Mouse (Mus musculus) bone marrow macrophage, adult 2 months (primary cell): Measurements from ENCODE around the gene Sez6l. TPM values are rescaled to one million over a fixed set of nuclear protein-coding genes. Genes with fewer than 3 reads are reported as not detected.

ENCODE experiments used
- H3K27ac ChIP-seq: 2 replicates; pipeline ENCODE4 v1.5.1; 2012; ENCODE audit warnings: low read depth, low read length; ENCODE audit not compliant: insufficient read depth
- H3K4me1 ChIP-seq: 2 replicates; pipeline ENCODE4 v1.6.1; 2012; ENCODE audit warnings: low read length; ENCODE audit not compliant: control insufficient read depth, insufficient read depth
- H3K4me3 ChIP-seq: 2 replicates; pipeline ENCODE4 v1.5.1; 2012; ENCODE audit warnings: mild to moderate bottlenecking, low read length, moderate library complexity; ENCODE audit not compliant: insufficient read depth
- CTCF ChIP-seq: IDR thresholded peaks from 2 replicates; pipeline ENCODE4 v1.5.1; 2012; ENCODE audit warnings: low read depth, mild to moderate bottlenecking, low read length, moderate library complexity
- POLR2A ChIP-seq: IDR thresholded peaks from 2 replicates; pipeline ENCODE4 v1.6.1; 2012; ENCODE audit warnings: mild to moderate bottlenecking, low read depth, low read length, borderline replicate concordance
- polyA plus RNA-seq: library from polyadenylated mRNA; stranded (reverse); fragments of >200 nt; gene quantifications from 2 replicates; pipeline ENCODE4 v1.2.4, GENCODE M21; 2012; ENCODE audit not compliant: missing spikeins, insufficient read depth, insufficient read length

Sez6l gene
- polyA plus RNA-seq, 1 experiment: not detected

DNA sequence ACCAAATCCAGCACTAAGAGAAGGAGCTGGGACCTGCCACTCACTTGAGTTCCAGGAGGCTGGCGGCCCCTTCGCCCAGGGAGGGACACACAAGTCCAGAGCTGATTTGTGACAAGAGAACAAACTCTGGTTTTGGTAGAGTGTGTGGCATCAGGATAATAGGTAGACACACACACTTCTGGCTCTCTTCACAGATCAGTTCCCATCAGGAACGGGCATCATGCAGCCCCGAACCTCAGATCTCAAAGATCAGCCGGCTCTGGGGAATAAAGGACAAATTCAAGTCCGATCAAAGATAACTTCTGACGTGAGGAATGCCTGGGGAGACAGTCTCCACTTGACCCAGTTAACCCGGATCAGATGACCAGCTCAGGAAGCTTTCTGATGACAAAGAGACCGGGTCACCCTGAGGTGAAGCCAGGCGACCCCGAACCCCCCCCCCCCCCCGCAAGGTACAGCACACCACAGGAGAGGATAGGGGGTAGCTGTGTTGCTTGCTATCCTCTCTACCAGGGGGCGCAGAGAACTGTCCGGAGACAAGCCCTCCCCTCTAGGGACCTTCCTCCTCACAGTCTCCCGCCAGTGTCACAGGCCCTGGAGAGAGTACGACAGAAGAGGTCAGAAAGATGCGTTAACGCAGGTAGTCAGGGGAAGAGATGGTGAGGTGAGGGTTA is 183.1 kb downstream of the Sez6l start:
- TF ChIP-seq CTCF (no peak), POLR2A (no peak)
- Histone ChIP-seq H3K4me1 (no peaks in the 10 kb centered on the region), H3K4me3 (no peak overlapping the region)

DNA sequence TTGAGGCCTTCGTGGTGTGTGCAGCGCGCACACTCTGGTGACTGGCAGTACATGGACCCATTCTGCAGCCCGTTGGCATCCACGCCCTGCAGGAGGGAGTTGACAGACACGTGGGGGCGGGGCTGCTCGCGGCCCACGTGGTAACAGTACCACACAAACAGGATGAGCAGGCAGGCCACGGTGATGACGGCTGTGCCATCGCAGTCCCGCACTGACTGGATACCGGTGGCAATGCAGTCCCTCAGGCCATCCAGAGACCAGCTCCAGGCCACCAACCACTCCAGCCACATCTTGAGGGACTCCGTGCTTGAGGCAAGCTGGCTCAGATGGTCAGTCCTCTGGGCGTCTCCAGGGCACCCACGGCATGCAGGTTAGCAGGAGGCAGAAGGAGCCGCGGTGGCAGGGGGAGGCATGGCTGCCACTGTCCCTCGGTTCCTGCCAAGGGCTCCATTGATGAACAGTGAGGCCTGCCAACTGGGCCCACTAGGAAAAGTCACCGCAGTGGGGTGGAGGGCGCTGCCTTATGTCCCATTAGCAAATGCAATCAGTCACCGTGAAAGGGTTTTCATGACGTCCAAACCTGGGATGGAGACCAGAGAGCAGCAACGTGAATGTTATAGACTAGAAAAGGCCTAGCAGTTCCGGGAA is 185.2 kb downstream of the Sez6l start:
- H3K4me3 ChIP-seq: no peak overlapping the region
- TF ChIP-seq CTCF: no peak
- no peak for TF ChIP-seq POLR2A
- no peaks in the 10 kb centered on the region for H3K4me1 ChIP-seq
- no peak overlapping the region for H3K27ac ChIP-seq

More for the DNA sequence above, 183.1 kb downstream of the Sez6l start:
- no peak overlapping the region for H3K27ac ChIP-seq

DNA sequence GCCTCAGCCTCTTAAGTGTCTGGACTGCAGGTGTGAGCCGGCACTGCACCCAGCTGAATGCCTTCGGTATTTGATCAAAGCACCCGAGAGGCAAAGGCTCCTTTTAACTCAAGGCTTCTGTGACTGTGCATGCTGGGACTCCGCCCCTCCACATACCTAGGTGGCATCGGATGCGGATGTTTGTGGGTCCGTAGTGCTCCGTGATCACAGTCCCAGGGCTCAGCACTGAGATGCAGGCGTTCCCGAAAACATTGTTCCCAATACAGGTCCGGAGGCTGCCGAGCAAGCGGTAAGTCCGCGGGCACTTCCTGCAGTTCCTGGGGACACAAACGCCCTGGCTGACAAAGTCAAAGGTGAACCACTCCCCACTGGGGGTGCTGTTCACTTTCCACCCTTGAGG is 186.0 kb downstream of the Sez6l start:
- TF ChIP-seq CTCF: no peak
- no peak for TF ChIP-seq POLR2A
- Histone ChIP-seq H3K27ac (no peak overlapping the region), H3K4me3 (no peak overlapping the region), H3K4me1 (no peaks in the 10 kb centered on the region)

DNA sequence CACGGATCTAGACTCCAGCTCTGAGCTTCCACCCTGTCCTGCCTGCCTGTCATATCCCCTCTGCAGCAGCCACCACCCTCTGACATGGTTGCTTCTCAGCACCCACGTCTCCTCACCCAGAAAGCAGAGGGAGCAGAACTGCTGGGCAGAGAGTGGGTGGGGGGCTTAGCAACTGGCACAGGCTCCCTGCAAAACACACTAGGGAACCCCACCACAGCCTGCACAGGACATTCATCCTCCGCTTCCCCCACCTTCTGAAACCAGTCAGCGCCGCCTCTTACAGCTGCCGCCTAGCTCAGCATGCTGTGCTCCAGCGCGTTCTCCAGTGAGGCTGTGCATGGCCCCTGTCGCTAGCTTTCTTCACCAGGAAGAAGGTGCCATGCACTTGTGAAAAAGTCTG is 187.6 kb downstream of the Sez6l start:
- TF ChIP-seq POLR2A (no peak), CTCF (no peak)
- Histone ChIP-seq H3K27ac (no peak overlapping the region), H3K4me1 (no peaks in the 10 kb centered on the region), H3K4me3 (no peak overlapping the region)

DNA sequence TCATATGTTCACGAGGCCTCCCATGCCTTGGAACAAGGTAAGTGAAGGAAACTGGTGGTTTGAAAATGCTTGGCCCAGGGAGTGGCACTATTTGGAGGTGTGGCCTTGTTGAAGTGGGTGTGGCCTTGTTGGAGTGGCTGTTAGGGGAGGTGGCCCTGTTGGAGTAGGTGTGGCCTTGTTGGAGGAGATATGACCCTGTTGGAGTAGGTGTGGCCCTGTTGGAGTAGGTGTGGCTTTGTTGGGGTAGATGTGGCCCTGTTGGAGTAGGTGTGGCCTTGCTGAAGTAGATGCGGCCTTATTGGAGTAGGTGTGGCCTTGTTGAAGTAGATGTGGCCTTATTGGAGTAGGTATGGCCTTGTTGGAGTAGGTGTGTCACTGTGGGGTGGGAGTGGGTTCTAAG is 191.0 kb downstream of the Sez6l start:
- TF ChIP-seq POLR2A (no peak), CTCF (no peak)
- Histone ChIP-seq H3K4me1 (no peaks in the 10 kb centered on the region), H3K27ac (no peak overlapping the region), H3K4me3 (no peak overlapping the region)

DNA sequence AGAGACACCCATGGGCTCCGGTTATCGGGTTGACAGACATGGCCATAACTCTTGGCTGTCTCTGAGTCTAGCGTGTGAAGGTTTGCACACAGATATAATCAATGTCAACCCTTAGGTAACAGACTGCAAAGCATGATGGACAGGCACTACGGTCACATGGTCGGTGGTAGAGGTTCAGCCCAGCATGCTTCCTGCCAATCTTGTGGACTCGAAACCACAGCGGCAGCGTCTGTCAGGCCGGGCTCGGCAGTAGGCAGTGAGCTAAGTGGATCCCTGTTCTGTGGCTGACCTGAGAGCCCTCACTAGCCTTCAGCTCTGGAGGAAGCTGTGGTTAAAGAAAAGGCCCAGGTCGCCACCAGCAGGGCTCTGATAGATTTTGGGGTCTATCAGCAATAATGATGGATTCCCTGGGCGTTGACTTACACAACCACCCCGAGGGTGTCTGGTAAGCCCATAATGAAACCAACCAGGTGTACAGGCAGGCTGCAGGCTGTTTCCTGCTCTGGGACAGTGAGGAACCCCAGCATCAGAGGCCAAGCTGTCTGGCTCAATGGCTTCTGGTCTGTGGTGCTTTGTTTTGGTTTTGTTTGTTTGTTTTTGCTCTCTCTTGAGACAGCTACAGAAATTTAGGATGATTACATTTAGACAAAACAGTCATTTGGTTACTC is 192.0 kb downstream of the Sez6l start:
- no peaks in the 10 kb centered on the region for H3K4me1 ChIP-seq
- H3K27ac ChIP-seq: no peak overlapping the region
- no peak overlapping the region for H3K4me3 ChIP-seq
- TF ChIP-seq CTCF: no peak
- no peak for TF ChIP-seq POLR2A

DNA sequence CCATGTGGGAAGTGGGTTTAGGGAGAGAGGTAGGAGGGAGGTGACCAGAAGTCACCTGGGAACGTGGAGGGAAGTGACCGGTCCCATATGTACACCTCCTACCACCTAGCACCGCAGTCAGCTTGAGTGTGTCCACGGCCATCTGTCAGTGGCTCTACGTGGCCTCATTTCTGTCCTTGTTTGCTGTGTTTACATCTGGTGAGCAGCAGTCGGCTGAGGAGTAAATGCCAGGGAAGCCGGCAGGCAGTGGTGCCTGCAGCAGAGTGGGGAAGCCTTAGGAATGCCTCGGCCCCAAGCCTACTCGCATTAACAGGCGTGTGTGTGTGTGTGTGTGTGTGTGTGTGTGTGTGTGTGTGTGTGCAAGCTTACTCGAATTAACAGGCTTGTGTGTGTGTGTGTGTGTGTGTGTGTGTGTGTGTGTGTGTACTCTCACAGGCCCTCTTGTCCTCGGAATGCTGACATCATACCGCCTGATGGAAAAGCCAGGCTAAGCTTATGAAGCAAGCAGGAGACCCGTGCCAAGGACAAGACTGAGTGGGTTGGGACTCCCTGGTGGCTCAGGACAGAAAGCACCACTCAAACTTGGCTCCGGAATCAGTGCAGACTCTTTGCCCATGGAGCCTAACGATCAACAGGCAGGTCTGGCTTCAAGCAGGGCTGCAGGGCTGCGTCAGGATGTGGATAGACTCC is 194.2 kb downstream of the Sez6l start:
- Histone ChIP-seq H3K4me3 (no peak overlapping the region), H3K4me1 (no peaks in the 10 kb centered on the region), H3K27ac (no peak overlapping the region)
- TF ChIP-seq CTCF: no peak
- no peak for TF ChIP-seq POLR2A

DNA sequence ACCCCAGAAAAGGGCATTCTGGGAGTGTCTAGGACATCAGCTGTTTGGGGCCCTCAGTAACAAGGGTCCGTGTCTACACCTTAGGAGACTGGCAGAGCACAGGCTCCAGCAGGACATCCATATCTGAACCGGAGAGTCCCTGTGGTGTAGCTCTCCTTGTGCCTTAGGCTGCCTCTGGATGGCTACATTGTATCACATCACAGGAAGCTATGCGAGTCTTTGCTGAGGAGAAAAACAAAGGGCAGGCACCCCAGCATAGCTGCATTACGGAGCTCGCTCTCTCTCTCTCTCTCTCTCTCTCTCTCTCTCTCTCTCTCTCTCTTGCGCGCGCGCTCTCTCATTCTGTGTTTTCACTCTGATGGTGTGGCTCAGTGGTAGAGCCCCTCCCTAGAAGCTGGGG is 194.9 kb downstream of the Sez6l start:
- Histone ChIP-seq H3K4me3 (no peak overlapping the region), H3K4me1 (no peaks in the 10 kb centered on the region), H3K27ac (no peak overlapping the region)
- TF ChIP-seq CTCF: no peak
- TF ChIP-seq POLR2A: no peak

DNA sequence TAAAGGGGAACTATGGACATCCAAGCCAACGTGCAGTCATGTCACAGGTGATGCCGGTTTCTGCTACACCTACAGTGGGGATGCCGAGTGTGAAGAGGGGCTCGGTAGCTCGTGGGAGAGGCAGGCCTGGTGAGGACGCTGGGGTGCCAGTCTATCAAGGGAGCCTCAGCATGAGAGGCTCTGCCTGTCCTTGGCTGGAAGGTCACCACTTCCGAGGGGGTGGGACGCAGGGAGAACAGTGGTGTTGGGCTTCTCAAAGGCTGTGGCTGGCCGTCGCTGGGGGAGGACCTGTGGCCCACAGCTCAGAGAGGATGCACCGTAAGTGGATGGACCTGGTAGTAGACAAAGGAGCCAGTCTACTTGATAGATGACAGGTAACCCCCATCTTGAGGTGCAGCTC is 195.8 kb downstream of the Sez6l start:
- TF ChIP-seq CTCF: no peak
- no peak for TF ChIP-seq POLR2A
- H3K4me1 ChIP-seq: no peaks in the 10 kb centered on the region
- H3K4me3 ChIP-seq: no peak overlapping the region
- no peak overlapping the region for H3K27ac ChIP-seq
